Mouse (Mus musculus): Measurements from ENCODE around the gene Gm13287.
"Not testable (repeated sequence)": the region's sequence is repeated elsewhere in the genome, so short reads cannot be mapped to it uniquely, and the experiment has no call there.

- not testable (repeated sequence) for TF ChIP-seq FLI1 (IDR thresholded peaks at IDR 0.05; ENCODE audit: low read length); GATA1 (IDR thresholded peaks at IDR 0.05; ENCODE audit: borderline replicate concordance, low read length)
Observed at GRCm38 (mm10) chr4:88781831-88782230, 21.2 kb upstream of the Gm13287 start, which contains the start of gene Ifnz.
